Mouse (Mus musculus) embryo, embryonic 10.5 days (tissue): ENCODE results near the gene Jmjd8.
"Not testable (repeated sequence)": the region's sequence is repeated elsewhere in the genome, so short reads cannot be mapped to it uniquely, and the experiment has no call there.

Source experiments
- DNase-seq: peaks from one replicate; pipeline ENCODE4 v3.0.0-alpha.2; 2015; ENCODE audit warnings: low spot score

Gene Jmjd8

DNA sequence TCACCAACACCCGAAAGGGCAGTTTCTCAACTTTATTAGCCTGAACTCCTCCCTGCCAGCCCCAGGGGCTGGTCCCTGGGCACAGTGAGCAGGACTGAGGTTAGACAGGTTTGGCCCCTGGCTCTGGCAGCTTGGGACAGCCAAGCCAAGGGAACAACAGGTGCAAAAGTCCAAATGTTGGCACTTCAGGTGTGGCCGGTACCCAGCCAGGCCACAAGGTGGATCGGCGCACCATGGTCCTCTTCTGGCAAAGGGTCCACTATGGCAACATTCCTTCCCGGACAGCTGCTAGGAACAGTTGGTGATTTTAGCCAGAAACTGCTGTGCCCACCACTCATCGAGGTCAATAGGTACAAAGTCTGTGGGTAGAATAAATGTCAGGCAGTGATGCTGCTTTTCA is 35.0 kb downstream of the Jmjd8 start:
- no peak for DNase-seq

DNA sequence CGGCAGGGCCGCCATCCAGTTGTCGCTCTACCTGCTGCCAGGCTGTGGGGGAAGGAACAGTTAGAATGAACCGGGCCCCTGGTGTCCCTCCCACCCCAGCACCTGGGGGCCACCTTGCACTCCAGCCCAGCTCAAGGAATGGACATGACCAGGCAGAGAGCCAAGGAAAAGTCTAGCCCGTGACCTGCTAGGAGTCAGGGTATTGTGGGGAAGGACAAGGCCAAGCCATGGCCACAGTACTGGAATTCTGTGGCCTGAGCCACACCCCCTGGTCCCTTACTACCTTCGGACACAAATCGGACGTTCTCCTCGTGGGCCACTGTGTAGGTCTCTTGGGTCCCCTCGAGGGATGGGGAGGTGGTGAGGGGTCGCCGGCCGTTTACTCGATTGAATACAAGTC is 35.6 kb downstream of the Jmjd8 start:
- DNase-seq = no peak

DNA sequence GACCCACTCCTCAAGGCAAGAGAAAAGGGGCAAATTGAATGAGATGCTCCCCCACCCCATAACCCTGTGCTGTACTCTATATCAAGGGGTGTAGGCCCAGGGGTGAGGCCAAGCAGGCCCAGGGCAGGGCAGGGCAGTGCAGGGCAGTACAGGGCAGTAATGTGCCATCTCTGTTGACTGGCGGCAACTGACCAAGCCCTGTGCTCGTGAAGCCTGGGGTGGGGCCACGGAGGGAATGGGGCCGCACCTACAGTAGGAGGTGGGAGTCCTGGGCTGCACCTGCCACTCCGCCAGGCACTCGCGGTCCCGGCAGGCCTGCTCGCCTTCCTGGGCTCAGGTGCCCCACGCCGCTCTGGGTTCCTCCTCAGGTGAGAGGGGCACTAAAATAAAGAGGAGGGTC is 36.6 kb downstream of the Jmjd8 start:
- DNase-seq = no peak

DNA sequence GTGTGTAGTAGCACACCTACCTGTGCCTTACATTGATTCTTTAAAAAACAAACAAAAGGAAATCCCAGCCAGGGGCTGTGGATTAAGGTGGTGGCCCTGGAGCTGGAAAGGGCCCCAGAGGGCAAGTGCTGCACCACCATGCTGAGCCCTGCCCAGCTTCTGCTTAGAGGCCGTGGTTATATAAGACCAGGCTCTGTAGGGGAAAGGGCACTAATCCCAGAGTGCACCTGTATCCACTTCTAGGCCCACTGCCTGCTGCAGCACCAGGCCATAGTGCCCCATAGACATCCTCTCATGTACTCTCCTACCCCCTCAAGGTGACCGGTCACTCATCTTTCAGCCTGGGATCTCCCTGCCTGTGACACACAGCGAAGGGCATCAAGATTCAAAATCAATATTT is 37.5 kb downstream of the Jmjd8 start:
- no peak for DNase-seq

DNA sequence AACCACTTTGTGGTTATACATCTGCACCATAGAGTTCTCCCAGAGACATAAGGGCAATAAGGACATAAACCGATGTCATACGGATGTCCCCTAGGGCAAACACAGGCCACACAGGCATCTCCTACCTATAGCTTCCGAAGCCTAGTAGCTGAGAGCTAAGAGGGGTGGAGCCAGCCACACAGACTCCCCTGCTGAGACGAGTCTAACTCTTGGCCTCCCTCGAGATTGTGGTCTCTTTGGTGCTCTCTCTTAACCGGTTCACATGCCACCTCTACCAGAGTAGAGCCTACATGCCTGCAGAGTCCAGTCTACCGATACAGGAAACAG is 38.8 kb downstream of the Jmjd8 start:
- peak; percentile 35 for DNase-seq

DNA sequence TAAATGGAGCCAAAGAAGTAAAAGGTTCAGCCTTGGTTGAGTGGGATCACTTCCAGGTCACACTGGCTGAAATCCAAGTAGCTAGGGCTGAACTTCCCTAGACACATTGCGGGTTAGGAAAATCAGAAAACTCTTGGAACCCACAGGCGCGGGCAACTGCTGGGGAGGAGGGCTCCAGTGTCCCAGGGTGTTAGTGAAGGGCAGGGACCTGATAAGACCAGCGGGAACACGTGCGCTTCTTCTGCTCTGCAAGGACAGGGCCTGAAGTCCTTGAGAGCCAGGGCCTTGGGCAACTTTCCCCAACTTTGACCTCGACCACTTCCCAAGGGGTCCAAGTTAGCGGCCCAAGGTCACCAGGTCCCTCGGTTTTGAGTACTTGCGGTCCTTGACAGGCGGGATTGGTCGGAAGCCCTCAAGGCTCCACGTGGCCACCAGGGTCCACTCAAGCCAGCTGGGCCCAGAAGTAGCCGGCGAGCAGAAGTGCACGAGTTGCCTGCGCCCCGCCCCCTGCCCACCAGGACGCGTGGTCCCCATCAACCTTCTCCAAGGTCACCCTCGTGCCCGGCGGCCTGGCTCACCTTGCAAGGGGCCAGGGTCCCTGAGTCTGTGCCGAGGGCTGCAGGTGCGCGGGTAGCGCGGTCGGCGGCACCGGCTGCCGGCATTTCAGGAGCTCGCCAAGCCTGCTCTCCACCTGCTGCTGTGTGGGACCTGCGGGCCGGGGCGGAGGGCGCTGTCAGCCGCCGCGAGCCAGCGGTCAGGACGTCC is 39.4 kb downstream of the Jmjd8 start:
- peak; percentile 65 for DNase-seq

DNA sequence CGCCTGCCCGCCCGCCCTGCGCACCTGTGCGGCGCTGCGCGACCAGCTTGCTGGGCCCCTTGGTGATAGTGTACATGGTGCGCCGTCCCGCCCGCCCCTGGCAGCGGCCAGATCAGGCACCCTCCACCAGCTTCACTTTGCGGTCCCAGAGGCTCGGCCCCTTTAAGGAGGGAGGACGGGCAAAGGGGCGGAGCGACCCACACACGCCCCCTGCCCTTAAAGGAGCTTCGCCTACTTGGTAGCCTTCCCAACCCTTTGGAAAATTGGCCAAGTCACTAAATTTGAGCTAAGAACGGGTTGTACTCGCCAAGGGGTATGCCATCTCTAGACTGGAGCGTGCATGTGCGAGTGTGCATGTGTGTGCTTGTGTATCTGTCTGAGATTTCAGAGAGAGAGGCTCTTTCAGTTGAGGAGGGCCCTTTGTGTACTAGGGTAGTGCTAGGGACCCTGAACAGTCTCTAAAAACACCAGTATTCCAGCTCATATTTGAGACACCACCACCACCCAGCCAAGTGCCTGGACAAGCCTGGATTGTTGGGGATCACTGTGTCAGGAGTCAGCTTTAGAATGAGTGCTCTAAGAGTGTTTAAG is 40.0 kb downstream of the Jmjd8 start, which contains the start of gene Mcrip2:
Gene Mcrip2, minus strand, starts transcription at position 164 of the 591 bp plus-strand sequence.
- DNase-seq = peak; percentile 89

DNA sequence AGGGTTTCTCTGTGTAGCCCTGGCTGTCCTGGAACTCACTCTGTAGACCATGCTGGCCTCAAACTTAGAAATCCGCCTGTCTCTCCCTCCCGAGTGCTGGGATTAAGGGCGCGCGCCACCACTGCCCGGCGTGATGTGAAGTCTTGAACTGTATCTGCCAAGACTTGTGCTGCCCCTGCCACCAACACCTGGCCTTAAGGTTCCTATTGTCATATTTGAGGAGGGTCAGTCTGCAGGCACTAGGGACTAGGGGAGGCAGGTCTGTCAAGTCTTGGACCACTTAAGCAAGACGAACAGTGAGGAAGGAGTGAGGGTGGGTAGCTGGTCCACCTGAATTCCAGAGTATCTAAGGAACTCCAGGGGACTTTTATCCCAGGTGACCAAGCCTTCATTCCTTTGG is 40.8 kb downstream of the Jmjd8 start:
- DNase-seq = no peak

DNA sequence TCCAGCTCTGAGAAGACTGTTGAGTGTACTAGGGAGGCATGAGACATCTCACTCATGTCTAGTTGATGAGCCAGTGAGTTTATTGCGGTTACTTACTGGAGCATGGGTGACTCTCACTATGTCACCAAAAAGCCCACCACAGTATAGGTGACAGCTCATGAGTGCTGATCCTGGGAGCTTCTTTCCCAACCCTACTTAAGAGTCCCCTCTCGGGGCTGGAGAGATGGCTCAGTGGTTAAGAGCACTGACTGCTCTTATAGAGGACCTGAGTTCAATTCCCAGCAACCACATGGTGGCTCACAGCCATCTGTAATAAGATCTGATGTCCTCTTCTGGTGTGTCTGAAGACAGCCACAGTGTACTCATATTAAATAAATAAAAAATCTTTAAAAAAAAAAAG is 41.3 kb downstream of the Jmjd8 start:
- no peak for DNase-seq

DNA sequence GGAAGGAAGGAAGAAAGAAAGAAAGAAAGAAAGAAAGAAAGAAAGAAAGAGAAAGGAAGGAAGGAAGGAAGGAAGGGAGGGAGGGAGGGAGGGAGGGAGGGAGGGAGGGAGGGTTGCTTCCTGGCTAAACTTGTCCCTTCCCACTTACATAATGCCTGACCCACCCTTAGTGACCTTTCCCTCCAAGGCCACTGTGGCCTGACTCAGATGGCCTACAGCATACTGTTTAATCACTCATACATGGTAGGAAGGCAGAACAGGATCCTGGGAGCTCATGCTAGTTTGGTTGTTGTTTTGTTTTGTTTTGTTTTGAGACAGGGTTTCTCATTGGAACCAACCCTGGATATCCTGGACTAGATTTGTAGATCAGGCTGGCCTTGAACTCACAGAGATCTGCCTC is 42.9 kb downstream of the Jmjd8 start:
- not testable (repeated sequence) for DNase-seq

DNA sequence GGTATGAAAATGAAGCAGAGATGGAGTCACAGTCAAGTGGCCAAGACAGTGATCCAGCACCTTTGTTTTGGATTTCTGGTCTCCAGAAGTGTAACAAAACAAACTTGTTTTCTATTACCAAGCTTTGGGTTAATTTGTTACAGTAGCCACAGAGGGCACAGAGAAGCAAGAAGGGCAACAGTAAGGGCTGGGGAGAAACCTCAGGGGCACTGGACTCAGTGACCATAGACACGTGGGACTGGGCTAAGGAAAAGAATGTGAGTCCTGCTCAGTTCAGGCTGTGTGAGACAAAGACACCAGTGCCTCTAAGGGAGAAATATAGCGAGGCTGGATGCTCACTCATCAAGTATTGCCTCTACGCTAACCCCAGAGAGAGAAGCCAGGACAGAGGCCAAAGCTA is 44.0 kb downstream of the Jmjd8 start:
- DNase-seq = no peak

DNA sequence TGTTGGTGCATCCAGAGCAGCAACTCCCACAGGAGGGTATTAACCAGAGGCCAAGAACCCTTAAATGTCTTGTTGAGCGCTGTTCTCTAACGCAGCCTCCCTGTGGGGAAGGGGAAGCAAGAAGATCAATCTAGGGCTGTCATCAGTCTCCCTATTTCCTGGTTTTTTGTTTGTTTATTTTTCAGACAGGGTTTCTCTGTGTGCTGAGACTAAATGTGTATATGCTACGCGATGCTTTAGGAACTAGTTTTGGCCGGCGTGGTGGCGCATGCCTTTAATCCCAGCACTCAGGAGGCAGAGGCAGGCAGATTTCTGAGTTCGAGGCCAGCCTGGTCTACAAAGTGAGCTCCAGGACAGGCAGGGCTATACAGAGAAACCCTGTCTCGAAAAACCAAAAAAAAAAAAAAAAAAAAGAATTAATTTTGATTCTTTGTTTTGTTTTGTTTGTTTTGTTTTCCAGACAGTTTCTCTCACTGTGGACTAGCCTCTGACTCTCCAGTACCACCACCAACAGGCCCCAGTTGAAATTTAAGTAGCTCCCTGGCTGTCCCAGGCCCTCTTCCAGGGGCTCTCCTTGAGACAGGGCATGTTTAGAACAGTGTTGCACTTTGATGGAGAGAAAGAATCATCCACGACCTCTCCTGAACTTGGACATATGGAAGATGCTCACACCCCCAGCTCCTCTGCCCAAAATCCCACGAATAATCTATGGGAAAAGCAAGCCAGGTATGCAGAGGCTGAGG is 44.9 kb downstream of the Jmjd8 start:
- peak; percentile 24 for DNase-seq

DNA sequence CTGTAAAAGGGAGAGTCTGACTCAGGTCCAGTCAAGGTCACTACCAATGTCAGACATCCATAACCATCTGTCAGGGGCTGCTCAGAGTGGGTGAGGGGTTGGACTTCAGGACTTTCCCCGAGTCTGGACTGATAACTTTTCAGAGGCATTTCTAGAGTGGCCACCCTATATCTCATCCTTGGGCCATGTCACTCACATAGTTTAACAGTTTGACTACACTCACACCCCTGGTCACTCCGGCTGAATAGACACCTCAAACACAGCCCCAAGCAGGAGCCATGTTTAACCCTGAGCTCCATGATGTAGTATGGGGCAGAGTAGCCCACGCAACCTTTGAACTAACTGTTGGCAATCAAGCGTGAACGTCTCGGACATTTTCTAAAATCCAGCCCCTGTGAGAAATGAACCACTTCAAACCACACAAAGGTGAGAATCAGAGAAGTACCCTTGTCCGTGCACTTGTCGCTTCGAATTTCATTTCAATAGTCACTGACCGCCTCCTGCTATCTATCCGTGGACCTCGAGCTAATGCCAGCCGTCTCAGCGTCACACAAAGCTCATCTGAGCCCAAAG is 45.6 kb downstream of the Jmjd8 start:
- no peak for DNase-seq

DNA sequence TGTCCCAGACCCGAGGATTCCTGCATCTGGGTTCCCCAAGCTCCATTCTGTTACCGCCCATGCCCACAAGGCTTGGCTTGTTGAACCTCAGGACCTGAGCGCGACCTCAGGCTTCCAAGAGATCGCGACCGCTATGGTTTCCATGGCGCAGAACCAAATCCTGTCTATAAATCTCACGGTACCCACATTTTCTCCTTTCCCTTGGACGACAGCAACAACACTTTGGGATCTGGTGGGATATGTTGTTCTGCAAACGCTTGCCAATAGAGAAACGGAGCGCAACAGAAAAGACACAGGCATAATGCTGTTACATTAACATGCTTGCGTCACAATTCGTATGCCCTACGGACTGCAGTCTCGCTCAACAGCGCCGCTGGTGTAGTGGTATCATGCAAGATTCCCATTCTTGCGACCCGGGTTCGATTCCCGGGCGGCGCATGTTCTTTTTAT is 46.1 kb downstream of the Jmjd8 start, which contains the start of gene Mettl26:
Gene Mettl26, plus strand, starts transcription at position 354 of the 450 bp plus-strand sequence.
- DNase-seq = peak; percentile 97

DNA sequence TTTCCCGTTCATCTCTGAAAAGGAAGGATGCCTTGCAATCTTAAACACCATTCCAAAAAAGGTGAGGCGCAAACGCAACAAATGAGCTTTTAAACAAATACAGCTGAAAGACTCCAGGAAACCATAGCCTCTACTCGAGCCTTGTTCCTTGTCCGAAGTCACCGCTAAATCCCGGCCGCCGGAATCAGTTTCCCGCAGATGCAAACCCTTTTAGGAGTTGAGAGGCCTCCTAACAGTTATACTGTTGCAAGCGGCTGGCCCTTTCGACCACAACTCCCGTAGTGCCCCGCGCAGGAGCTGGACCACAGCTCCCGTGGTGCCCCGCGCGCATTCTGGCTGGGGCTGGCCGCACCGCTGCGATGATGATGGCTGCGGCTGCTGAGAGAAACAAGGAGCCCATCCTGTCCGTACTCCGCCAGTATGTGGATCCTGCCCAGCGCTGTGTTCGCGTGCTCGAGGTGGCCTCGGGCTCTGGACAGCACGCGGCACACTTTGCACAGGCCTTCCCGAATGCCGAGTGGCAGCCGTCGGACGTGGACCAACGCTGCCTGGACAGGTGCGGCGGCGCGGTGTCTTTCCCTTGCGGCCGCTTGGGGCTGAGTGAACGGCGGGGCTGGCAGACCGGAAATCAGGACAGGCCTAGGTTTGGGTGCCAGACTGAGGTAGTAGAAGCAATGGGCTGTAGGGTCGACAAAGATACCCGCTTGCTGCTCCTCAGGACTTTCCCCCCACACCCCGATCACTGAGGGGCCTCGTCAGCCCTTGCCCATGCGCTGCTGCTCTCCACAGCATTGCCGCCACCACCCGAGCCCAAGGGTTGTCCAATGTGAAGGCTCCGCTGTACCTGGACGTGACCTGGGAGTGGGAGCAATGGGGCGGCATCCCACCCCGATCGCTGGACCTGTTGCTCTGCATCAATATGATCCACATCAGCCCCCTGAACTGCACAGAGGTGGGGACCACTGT is 46.8 kb downstream of the Jmjd8 start:
- DNase-seq = peak; percentile 94

DNA sequence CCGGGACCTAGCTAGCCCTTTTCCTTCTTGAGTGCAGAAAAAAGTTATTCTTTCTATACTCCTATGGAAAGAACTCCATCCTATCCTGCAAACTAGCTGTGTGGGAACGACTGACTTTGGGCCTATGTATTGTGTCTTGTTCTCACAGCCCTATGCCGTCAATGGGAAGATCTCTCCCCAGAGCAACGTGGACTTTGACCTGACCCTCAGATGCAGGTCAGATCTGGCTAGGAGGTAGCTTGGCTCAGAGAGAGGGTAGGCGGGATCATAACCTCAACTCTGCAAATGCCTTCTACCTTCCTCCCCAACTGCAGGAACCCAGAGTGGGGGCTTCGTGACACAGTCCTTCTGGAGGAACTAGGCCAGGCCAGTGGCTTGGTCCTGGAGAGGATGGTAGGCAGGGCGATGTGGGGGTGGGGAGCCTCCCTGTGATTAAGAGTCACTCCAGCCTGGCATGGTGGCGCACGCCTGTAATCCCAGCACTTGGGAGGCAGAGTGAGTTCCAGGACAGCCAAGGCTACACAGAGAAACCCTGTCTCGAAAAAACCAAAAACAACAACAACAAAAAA is 47.8 kb downstream of the Jmjd8 start:
- peak; percentile 13 for DNase-seq

DNA sequence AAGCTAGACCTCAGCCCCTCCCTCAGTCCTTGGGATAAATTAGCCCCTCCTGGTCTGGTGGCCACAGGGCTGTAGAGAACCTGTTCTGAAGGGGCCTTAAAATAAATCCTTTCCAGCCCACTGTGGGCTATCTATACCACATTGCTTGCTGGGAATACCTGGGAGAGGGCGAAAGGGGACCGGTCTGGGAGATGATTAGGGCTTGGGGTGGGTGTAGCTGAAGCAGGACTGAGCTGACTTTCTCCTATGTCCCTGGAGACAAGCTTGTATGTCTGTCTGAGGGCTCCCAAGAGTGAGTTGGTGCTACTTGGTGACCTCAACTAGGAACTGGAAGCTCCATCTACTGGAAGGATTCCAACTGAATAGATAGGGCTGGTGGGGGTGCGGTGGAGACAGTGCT is 48.4 kb downstream of the Jmjd8 start:
- DNase-seq = no peak

DNA sequence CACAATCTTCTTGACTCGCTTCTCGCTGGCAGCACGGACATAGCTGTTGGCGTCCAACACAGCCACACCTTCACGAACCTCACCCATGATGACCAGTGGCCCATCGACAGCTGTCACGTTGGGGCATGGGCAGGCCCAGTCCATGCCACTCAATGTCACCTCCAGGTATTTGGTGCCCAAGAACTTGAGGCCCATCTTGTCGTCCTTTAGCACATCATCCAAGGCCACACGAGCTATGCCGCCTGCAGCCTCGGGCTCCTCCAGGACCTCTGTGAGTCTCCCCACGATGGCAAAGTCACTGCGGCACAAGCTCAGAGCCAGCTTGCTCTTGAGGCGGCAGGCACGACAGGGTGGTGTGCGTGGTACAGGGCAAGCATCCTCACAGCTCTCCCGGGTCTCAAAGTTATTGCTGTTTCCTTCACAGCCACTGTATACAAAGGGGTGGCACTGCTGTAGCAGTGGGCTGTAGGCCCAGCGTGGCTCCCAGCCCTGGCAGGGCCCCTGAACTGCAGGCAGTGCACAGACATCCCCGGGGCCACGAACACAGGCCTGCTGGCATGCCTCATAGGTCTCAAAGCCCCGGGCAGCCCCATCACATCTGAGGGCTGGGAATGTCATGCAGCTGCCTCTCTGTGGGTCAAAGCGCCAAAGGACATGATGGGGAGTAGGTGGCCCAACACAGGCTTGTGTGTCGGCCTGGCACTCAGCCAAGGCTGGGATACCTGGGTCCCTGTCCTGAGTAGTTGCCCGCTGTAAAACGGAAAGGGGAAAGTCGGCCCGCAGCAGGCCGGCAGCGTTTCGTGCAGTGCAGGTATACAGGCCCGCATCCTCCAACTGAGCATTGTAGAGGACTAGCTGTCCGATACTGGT is 49.3 kb downstream of the Jmjd8 start:
- DNase-seq = no peak

DNA sequence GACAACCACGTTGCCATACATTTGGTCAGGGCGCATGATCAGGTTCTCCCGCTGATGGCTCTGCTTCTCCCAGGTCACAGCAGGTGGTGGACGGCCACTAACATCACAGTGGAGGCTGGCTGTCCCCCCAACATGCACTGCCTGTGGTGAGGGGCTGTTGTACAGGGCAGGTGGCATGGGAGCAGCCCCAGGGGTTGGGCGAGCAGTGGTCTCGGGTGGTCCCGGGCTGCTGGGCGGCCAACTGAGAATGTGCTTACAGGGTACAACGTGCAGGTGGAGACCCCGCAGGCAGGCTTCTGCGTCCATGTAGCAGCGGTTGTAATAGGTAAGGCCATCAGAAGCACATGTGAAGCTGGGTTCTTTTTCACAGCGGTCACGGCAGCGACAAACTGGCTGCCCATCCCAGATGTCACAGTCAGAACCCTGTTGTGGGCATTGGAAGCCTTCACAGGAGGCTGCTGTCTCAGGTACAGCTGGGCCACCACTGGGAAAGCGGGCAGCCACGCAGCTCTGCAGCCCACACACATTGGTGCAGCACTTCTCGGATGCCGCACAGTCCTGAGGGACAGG is 50.0 kb downstream of the Jmjd8 start:
- DNase-seq = no peak

DNA sequence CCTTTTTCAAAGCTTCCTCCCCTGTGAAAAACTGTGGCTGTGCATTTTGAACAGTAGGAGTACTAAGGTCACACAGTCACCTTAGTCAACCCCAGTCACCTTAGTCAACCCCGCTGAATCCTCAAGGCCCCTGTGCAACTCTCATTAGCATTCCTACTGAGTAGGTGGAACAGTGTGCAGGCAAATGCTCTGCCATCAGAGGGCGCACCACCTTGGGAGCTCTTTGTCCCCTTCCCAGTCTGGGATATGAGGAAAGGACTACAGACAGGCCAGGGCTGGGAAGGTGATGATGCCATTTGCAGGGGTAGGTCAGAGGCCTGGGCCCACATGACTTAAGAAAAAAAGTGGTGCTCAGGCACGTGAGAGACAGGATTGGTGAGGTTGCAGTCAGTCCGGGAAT is 50.6 kb downstream of the Jmjd8 start:
- peak; percentile 75 for DNase-seq
